Mouse (Mus musculus) cerebellum, adult 9-11 months (tissue): ENCODE data around the gene Creb3l4.
"Not testable (repeated sequence)": the region's sequence is repeated elsewhere in the genome, so short reads cannot be mapped to it uniquely, and the experiment has no call there.

Experiments used
- DNase-seq: peaks from one replicate; pipeline ENCODE4 v3.0.0; 2022

Gene Creb3l4

GRCm38 (mm10) chr3:90242984-90243775 lies at the start of gene Creb3l4:
TSS of gene Creb3l4 (minus strand) at chr3:90243512.
- DNase-seq: no peak

- peak; percentile 100 for DNase-seq
Measured at GRCm38 (mm10) chr3:90292345-90293275, 49.3 kb upstream of the Creb3l4 start, which contains the start of gene Gatad2b. TSS of gene Gatad2b (plus strand) at chr3:90293178.

GRCm38 (mm10) chr3:90291982-90292344 lies 48.7 kb upstream of the Creb3l4 start:
- no peak for DNase-seq

GRCm38 (mm10) chr3:90290602-90291001 lies 47.3 kb upstream of the Creb3l4 start:
- no peak for DNase-seq

GRCm38 (mm10) chr3:90289403-90289802 lies 46.1 kb upstream of the Creb3l4 start:
- not testable (repeated sequence) for DNase-seq

GRCm38 (mm10) chr3:90284150-90284549 lies 40.8 kb upstream of the Creb3l4 start:
- no peak for DNase-seq

- DNase-seq: peak; percentile 27
Measured at GRCm38 (mm10) chr3:90280708-90281107, 37.4 kb upstream of the Creb3l4 start.

- peak; percentile 23 for DNase-seq
Measured at GRCm38 (mm10) chr3:90279743-90280142, 36.4 kb upstream of the Creb3l4 start.

GRCm38 (mm10) chr3:90279216-90279615 lies 35.9 kb upstream of the Creb3l4 start:
- DNase-seq: peak; percentile 55

GRCm38 (mm10) chr3:90278211-90278610 lies 34.9 kb upstream of the Creb3l4 start:
- DNase-seq: no peak

GRCm38 (mm10) chr3:90277793-90278192 lies 34.5 kb upstream of the Creb3l4 start:
- DNase-seq: peak; percentile 95

- DNase-seq: peak; percentile 72
Measured at GRCm38 (mm10) chr3:90276858-90277257, 33.5 kb upstream of the Creb3l4 start.

- peak; percentile 86 for DNase-seq
Measured at GRCm38 (mm10) chr3:90275286-90275685, 32.0 kb upstream of the Creb3l4 start.

- DNase-seq: peak; percentile 40
Measured at GRCm38 (mm10) chr3:90273855-90274254, 30.5 kb upstream of the Creb3l4 start.

GRCm38 (mm10) chr3:90272170-90272569 lies 28.9 kb upstream of the Creb3l4 start:
- peak; percentile 18 for DNase-seq

- peak; percentile 28 for DNase-seq
Measured at GRCm38 (mm10) chr3:90270784-90271183, 27.5 kb upstream of the Creb3l4 start.

GRCm38 (mm10) chr3:90268971-90269370 lies 25.7 kb upstream of the Creb3l4 start:
- peak; percentile 32 for DNase-seq

- DNase-seq: peak; percentile 27
Measured at GRCm38 (mm10) chr3:90268190-90268589, 24.9 kb upstream of the Creb3l4 start.

GRCm38 (mm10) chr3:90266901-90267775 lies 23.8 kb upstream of the Creb3l4 start:
- peak; percentile 60 for DNase-seq

- DNase-seq: peak; percentile 63
Measured at GRCm38 (mm10) chr3:90265932-90266741, 22.8 kb upstream of the Creb3l4 start.
